Mouse (Mus musculus): ENCODE measurements around the gene Cdhr4.

GRCm38 (mm10) chr9:107949184-107949921 is 42.9 kb upstream of the Cdhr4 start:
- TF ChIP-seq CTCF (IDR thresholded peaks at IDR 0.05; ENCODE audit: insufficient read depth, low read depth, low read length), result no peak
- no peak for TF ChIP-seq POLR2A (IDR thresholded peaks at IDR 0.05; ENCODE audit: insufficient read depth, low read depth, low read length)
